Mouse (Mus musculus) adrenal gland, postnatal 36 days (tissue): ENCODE measurements around the gene Edil3. TPM values are rescaled to one million over a fixed set of nuclear protein-coding genes. Genes with fewer than 3 reads are reported as not detected.

Experiments used
- DNase-seq, 2 experiments: peaks; one replicate each; pipeline ENCODE4 v3.0.0; 2021; ENCODE audit warnings: mixed read lengths in 1 of 2
- total RNA-seq, 2 experiments: library from RNA; stranded (reverse); gene quantifications; 2 replicates each; pipeline ENCODE4 v1.2.3; 2021

Gene Edil3
- total RNA-seq, 2 experiments from 2014 or later: 2.4 to 3.7 TPM

- no peak for DNase-seq
Measured at GRCm38 (mm10) chr13:89253990-89254642, 432.8 kb downstream of the Edil3 start.

- DNase-seq: no peak
Measured at GRCm38 (mm10) chr13:89256906-89257305, 435.6 kb downstream of the Edil3 start.

GRCm38 (mm10) chr13:89286696-89287305 is 465.5 kb downstream of the Edil3 start:
- no peak for DNase-seq

- peak; percentile 1 to 7 for DNase-seq
Measured at GRCm38 (mm10) chr13:89288201-89288600, 466.9 kb downstream of the Edil3 start.

- no peak for DNase-seq
Measured at GRCm38 (mm10) chr13:89321155-89321554, 499.9 kb downstream of the Edil3 start.

- no peak for DNase-seq
Measured at GRCm38 (mm10) chr13:89324282-89324681, 503.0 kb downstream of the Edil3 start.

GRCm38 (mm10) chr13:89334494-89334893 is 513.2 kb downstream of the Edil3 start:
- peak; percentile 5 to 33 for DNase-seq

GRCm38 (mm10) chr13:89335908-89336579 is 514.8 kb downstream of the Edil3 start:
- DNase-seq: no peak

- DNase-seq: no peak
Measured at GRCm38 (mm10) chr13:89339055-89339454, 517.8 kb downstream of the Edil3 start.

- no peak for DNase-seq
Measured at GRCm38 (mm10) chr13:89339776-89340175, 518.5 kb downstream of the Edil3 start.

- DNase-seq: no peak
Measured at GRCm38 (mm10) chr13:89355234-89355633, 534.0 kb downstream of the Edil3 start.

- DNase-seq: no peak
Measured at GRCm38 (mm10) chr13:89358407-89358806, 537.1 kb downstream of the Edil3 start.

- no peak for DNase-seq
Measured at GRCm38 (mm10) chr13:89362274-89362673, 541.0 kb downstream of the Edil3 start.

GRCm38 (mm10) chr13:89371253-89371652 is 550.0 kb downstream of the Edil3 start:
- no peak for DNase-seq

GRCm38 (mm10) chr13:89371656-89372240 is 550.5 kb downstream of the Edil3 start:
- no peak for DNase-seq
